Mouse (Mus musculus) lung, postnatal 10 days (tissue): ENCODE measurements around the gene Agt.

ENCODE experiments used
- DNase-seq: peaks from one replicate; pipeline ENCODE4 v3.0.0; 2021

Agt gene

DNA sequence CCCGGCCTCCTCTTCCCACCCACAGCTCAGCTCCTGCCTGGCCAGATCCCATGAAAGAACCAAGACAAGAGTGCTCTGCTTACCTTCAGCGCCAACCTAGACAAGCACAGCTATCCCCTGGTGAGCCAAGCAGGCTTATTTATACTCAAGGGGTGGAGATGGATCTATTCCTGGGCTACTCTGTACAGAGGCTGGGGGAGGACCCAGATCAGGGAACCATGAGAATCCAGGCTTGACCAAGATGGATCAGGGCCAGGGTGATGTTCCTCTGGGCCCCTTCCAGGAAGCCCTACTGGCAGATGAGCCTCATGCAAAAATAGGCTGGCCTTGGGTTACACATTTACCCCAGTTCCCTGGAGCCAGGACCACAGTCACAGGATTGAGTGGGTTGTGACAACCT is at the start of gene Agt:
Agt (minus strand) TSS at position 114 of the 400 bp plus-strand sequence.
- peak; percentile 88 for DNase-seq

DNA sequence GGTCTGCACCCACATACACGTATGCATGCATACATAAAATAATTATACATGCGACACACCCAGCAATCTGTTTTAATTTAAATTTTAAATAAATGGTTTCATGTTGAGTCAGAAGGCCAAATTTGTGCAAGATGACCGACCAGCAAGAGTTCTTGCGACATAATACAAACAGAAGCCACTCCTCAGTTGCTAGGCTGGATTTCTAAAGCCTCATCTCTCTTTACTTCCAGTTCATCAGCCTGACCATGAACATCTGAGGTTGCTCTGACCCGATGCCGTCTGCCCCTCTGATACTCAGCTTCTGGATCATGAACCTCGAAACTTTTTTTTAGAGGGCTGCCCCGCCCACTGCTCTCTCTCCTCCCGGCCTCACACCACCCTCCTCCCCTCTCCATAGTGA is 48.7 kb upstream of the Agt start:
- peak; percentile 51 for DNase-seq

DNA sequence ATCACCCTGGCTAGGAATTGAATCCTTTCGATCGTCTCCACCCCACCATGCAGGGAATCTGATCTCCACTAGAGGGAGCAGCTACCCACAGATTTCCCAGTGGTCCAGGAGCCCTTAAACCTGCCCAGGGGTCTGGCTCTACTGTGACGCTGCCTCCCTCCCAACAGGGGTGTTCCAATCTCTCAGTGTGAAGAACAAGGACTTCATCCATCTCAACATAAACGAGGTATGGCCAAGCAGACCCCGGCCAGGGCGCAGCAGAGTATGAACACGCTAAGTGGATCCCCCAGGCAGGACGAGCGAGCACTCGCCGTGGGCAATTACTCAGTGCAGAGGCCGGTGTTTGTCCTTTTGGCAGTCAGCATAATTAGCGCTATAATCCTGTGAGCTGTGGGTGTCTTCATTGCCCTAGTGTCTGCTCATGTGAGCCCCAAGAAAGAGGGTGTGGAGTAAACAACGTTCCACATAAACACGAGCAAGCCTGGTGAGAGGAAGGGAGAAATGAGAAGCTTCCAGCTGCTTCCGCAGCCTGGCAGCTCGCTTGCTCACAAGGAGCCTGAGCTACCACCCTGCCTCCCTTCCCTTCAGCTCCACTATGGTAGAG is 47.9 kb upstream of the Agt start:
- peak; percentile 89 for DNase-seq

DNA sequence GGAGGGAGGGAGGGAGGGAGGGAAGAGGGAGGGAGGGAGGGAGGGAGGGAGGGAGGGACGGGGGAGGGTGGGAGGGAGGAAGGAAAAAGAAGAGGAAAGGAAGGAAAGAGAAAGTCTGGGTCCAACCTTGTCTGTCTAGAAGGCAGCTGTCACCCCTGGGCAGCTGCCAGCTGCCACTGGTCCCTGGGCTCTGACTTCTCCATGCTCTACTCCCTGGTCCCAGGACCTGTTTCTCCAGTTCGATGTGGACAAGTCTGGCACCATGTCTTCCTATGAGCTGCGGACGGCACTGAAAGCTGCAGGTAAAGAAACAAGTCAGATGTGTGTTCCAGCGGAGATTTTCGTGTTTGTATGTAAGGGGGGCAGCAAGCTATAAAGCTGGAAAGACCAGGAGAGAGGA is 44.8 kb upstream of the Agt start:
- DNase-seq = no peak

DNA sequence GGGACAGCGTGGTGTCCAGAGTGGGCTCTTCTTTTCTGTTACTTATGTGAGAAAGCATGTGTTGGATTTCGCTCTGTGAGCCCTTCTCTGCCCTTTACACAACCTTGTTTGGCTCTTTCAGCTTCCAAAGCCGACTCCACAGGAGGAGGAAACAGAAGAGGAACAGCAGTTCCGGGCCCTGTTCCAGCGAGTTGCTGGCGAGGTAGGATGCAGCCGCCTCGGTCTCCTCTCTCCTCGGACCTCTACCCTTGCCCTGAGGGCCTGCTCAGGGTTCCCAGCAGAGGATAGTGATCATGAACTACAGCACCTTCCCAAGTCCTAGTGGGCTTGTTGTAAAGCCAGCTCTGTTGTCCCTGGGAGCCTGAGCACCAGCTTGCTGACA is 39.5 kb upstream of the Agt start:
- no peak for DNase-seq

DNA sequence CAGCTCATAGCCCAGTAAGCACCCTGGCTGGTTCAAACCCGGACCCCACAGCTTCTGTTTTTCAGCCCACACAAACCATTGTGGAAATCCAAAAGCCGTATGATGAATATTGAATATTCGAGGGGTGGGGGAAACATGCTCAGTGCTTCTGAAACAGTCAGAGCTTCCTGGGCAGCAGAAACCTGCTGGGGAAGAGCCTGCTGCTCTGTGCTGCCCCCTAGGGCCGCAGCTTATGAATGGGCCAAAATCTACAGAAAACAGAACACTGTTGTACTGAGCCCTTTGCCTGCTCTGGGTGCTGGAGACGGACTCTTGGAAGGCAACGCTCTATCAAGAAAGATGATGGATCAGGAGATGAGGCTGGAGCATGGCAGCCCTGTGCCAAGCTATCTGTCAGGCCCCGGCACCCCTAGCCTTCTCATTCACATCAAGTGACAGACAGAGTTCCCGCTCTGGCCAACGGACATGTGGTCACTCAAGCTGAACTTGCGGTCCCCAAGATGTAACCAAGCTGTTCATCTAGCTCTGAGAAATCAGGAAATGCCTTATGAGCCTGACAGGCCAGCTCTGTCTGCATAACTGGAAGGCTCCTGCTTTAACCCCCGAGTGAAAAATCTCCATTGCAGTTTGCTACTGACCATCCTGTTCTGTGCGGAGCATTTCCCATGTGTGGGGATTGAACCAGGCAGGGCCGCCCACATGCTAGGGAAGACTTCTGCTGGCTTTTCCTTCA is 38.9 kb upstream of the Agt start:
- peak; percentile 41 for DNase-seq

DNA sequence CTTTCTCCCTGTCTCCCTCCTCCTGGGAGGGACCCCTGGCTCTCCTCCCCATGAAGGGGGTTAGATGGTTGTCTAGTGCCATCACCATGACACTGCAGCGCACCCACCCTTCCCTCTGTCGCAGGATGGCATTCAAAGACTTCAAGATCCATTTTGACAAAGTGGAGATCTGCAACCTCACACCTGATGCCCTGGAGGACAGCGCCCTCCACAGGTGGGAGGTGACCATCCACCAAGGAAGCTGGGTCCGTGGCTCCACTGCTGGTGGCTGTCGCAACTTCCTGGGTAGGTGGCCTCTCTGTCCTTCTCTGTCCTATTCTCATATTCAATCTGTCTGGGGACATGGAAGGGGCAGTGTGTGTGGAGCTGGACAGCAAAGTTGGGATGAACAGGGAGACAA is 34.6 kb upstream of the Agt start:
- no peak for DNase-seq

DNA sequence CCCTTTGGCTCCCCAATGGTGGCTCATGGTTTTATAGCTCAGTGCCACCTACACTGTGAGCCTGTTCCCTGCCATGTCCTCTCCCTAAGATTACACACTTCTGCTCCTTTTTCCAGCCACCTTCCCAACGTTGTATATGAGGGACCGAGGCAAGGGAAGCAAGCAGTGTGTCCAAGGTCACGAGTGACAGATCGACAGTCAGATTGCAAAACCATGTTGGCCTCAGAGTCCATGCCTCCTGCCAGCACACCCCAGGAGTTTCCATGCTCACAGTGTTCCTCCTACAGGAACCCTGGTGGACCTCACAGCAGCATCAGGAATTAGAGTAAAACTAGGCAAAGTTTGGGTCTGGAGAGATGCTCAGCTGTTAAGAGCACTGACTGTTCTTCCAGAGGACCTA is 19.9 kb upstream of the Agt start:
- no peak for DNase-seq

DNA sequence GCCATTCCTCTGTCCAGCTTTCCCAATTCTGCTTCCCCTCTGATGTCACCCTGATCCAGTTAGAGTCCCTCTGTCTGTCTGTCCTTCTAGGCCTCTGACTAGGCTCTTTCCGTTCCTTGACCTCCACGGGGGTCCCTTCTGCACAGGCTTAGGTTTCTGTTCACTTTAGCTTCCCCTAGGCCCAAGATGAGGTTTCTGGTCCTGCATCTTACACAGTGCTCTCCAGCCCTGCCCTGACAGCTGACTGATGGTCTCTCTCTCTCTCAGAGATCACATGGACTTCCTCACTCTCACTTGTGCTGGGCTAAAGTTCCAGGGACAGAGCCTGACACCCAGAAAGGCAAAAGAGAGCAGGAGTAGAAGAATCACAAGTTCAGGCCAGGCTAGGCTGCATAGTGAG is 17.1 kb upstream of the Agt start:
- DNase-seq = no peak

DNA sequence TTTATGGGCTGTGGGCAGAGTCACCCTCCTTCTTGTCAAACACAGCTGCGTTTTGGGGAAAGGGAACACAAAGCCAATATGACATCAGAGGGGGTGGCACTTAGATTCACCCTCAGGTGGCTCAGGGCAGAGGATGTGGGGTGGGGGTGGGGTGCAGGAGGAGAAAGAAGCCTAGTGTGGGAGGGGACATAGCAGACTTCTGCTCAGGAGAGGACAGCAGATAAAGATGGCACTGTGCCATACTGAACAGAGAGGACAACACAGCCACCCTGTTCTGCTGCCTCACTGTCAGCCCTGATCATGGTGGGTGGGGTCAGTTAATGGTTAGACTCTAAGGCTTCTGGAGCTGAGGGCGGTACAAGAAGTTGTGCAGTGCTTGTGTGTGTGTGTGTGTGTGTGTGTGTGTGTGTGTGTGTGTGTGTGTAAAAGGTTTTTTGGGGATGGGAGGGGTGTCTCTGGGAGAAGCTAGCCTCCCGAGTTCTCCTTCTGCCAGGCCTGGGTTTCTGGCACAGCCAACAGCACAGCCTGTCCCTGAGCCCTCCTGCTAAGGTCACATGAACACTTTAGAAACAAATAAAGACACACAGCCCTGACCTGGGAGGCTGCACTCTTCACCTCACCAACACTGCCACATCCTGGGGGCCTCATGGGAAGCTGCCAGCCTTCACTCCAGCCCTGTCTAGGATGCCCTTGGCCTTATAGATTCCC is 16.4 kb upstream of the Agt start:
- DNase-seq = peak; percentile 42

DNA sequence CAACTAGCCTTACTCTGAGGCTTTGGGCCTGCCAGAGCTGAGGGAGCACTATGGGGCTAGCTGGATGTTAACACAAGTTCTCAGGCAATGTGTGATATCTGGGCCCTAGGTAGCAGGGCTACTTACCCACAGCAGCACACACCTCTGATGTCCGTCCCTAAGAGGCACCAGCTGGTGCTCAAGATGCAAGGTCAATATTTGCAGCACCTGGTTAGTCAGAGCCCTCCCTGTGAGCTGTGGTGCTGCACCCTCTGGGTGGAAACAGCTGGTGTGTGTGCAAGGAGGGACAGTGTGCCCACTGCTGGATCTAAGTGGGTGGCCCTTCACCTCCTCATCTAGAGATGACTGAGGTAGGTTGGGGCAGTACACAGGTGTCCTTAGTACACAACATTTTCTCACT is 7.2 kb upstream of the Agt start:
- no peak for DNase-seq

DNA sequence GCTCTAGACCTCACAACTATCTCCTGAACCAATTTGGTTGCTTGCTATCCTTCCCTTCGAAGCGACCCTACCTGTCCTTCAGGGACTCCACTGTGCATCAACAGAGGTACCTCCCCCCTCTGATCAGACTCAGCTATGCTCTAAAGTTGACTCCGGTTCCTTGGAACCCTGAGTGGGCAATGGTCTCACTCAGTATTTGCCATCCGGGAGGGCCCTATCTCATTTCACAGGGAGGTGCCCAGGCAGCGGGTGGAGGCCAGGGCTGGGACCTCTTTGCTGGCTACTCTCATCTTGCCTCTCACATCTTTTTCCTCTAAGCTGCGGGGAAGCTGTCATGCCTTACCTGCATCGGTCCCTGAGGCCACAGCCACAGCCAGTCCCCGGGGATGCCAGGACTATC is 6.3 kb upstream of the Agt start, which contains the start of gene Capn9:
Capn9 (plus strand) TSS at position 301 of the 400 bp plus-strand sequence.
- DNase-seq = no peak

DNA sequence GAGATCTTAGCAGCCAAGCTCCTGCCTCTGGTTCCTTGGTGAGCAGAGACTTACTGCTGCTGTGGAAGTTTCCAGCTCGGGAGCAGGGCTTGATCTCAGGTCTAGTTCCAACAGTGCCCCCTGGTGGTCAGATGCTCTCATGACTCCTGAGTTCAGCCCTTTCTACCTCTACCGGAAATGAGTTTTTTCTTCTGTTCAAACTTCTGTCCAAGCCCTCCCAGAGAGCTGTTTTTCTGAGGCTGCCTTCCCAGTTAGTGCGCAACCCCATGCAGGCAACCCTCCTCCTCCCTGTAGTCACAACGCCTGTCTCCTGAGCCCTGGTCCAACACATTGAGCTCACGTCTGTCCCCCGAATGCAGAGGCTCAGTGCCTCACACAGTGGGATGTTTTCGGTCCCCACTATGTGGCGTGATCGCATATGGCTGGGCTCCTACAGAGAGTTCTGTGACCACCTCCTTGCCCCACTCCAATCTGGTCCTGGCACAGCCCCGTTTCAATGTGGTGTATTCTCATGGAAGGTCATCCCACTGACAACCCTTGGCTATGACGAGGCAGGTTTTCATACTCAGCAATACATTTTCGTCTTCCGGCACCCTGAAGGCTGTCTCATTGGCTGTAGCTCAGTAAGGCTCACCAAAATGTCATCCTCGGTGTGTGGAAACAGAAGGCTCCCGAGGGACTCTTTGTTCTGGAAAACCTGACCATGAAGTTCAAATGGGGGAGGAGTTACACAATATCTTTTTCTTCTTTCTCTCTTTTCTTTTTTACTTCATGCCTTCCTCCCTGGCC is 4.2 kb upstream of the Agt start:
- peak; percentile 96 for DNase-seq

DNA sequence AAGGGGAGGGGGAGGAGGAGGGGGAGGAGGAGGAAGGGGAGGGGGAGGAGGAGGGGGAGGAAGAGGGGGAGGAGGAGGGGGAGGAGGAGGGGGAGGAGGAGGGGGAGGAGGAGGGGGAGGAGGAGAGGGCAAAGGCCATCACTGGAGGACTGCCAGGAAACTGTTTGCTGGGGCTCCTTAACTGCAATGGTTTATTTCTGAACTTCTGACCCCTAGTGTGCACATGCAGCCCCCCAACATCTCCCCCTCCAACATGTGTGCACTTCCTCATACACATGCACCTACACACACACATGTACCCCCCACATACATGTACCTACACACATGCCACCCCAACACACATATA is 2.9 kb upstream of the Agt start:
- DNase-seq = no peak

DNA sequence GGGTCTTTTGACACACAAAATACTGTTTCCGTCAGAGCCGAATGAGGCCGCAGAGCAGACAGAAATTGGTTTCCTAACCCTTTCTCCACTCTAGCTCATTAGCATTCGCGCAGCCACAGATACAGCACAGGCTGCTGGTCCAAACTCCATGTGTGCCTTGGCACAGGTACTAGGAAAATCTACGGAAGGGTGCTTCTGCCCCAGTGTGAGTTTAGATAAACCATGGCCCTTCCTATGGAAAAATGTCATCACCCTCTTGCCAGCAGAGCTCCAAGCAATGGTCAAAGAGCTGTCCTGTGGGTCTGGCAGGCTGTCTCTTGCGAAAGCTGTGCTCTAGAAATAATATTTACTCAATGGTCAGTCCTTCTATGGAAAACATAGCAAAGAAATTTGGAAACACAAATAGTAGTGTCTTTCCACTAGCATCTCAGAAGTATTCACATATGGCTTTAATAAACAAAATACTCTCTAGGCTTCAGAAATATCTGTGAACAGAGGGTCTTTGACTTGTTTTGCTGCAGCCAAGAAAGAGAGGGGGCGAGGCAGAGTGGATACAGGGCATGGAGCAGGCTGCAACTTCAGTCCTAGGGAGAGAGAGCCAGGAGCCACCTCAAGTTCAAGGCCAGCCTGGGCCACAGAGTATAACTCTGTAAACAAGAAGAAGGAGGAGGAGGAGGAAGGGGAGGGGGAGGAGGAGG is 2.4 kb upstream of the Agt start:
- peak; percentile 60 for DNase-seq

DNA sequence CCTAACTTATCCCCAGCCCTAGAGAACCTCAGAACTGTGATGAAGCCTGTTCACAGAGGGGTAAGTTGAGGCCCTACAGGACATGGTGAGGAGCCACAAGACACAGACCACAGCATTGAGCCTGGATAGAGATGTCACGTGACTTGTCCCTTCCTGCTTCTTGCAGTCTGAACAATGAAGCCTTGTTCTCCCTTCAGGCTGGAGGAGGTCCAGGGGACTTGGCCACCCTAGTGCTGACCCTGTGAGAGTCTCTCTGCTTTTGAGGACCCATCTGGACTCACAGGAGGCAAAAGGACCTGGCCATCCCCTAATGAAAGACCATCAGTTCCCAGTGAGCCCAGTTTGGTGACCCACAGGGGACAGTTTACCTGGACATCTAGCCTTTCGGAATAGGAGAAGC is 406 bp downstream of the Agt start:
- peak; percentile 43 for DNase-seq

DNA sequence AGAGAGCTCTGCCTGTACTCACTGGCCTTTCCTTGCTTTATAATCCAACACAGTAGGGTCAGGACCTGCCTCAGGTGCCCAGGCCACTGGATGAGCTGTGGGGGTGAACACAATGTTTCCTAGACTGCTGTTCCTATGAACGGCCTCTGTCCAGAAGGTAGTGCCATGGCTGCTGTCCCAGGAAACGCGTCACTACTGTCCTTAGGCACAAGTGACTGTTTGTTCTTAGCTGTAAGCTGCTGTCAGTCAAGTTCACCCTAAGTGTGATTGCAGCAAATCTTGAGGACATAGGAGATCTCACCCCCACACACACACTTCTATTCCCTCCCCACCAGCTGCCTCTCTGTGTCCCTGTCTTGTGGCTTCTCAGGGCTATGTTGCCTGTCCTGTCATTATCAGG is 1.9 kb downstream of the Agt start:
- peak; percentile 55 for DNase-seq

DNA sequence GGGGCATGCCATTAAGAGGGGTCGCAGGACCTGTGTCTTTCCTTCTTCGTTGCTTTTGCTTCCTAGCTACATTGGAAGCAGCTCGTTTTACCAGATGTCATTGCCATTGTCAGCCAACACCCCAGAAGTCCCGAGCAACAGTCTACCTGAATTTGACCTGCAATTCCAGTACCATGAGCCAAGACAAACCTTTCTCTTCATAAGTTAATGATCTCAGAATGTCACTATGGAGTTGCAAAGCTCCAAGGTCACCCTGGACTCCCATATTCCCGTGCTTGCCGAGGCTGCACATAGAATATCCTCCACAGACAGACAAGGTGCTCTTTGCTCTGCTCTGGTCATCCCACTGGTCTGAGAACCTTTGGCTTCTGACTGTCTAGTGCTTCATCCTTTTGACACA is 2.4 kb downstream of the Agt start:
- no peak for DNase-seq

DNA sequence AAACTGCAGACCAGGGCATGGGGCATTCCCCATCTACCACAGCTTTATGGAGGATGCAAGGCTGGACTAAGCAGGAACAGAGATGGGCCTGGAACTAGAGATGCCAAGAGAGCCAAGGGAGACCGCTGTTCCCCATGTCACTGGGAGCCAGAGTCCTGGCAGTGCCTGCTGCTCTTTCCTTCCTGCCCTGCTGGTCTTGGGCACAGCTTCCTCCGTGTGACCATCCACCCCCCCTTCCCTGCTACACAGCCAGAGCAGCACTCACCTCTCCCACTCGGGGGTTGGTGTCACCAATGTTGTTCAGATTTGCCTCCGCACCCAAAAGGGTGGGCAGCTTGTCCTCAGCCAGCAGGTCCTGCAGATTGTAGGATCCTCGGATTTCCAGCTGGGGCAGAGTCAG is 12.0 kb downstream of the Agt start:
- DNase-seq = no peak

DNA sequence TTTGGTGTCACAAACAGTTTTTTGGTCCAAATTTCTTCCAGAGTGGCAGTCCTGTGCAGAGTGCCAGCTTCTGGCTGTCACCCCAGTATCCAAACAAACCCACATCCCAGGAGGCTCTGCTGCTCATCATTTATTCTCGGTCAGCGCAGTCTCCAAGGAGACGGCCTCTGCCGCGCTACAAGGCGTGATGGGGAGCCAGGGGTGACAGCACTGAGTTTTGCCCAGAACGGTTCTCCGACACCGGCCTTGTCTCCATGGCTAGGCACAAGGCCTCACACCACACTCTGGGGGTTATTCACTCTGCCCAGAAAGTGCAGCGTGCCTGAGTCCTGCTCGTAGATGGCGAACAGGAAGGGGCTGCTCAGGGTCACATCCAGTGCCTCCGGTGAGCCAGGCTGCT is 12.8 kb downstream of the Agt start:
- DNase-seq = peak; percentile 49

DNA sequence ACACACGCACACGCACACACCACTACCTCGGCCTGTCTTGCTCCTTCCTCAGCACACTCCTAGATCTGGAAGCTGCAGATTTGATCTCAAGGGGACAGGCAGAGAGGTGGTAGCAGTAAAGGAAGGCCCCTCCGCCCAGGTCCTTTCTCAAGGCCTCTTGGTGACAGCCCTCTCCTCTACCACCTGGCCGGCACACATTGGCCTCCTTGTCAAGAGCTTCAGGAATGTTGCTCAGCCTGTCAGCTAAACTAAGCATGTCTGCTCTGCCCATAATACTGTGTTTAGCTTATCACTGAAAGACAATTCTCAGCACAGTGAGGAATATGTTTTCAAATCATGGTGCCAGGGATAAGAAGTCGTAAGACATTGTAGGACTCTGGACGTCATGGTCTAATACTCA is 13.3 kb downstream of the Agt start:
- no peak for DNase-seq

DNA sequence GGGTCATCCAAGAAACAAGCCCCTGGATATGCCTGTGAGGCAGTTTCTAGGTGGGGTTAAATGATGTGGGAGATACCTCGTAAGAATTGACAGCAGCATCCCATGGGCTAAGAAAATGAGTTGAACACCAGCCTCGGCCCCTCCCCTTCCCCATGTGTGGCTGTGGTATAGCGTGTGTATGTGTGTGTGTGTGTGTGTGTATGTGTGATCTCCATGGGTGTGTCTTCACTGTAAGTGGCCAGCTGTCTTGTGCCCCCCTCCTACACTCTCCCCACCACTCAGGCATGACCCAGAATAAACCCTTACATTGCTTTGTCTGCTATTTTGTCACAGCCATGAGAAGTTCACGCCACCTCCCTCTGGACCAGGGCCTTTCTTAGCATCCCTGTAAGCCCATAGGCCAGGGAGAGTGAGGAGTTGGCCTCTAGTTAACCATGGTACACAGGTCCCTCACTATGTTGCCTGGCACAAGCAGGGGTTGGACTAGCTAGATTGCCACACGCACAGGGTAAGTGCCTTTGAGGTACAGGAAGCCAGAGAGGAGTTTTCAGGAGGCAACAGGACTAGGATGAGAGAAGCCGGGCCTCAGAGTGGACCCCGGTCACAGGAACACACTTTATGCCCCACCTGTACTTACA is 14.3 kb downstream of the Agt start:
- no peak for DNase-seq
